Mouse (Mus musculus): ENCODE data around the gene Hmgxb4. TPM values are rescaled to one million over a fixed set of nuclear protein-coding genes. Genes with fewer than 3 reads are reported as not detected.

The Hmgxb4 gene
- polyA plus RNA-seq, 1 experiment: 28.7 TPM

DNA sequence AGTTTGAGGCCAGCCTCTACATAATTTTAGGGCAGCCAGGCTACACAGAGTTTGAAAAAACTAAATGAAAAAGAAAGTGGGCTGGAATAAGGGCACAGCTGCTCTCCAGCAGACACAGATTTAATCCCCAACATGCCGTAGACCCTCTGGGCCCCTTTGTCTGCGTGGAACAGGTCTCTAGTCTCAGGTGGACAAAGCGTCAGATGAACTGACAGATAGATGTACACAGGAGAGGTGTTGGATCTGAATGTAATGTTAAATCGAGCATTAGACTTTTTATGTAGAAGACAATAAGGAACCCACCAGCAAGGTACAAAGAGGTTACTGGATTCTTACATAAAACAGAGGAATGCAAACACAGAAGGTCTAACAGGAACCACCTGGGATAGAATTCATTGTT, 32.7 kb downstream of the Hmgxb4 start:
- Histone ChIP-seq H3K36me3 (ENCODE audit: control insufficient read depth, insufficient read depth, low read length) (peaks cover 39% of the 10 kb centered on the region), H3K4me3 (ENCODE audit: control insufficient read depth, insufficient read depth, low read length) (no peak overlapping the region), H3K4me1 (replicated peaks; ENCODE audit: control insufficient read depth, insufficient read depth, low read length) (no peaks in the 10 kb centered on the region), H3K27ac (ENCODE audit: control insufficient read depth, insufficient read depth, low read length) (no peak overlapping the region), H3K27me3 (ENCODE audit: control insufficient read depth, insufficient read depth, low read length) (no peaks in the 10 kb centered on the region)
- no peak for TF ChIP-seq CTCF (IDR thresholded peaks at IDR 0.05; ENCODE audit: borderline replicate concordance, control insufficient read depth, extremely low read depth, insufficient read depth, low read length, poor library complexity)
- no peak for TF ChIP-seq POLR2A (IDR thresholded peaks at IDR 0.05; ENCODE audit: control insufficient read depth, extremely low read depth, insufficient read depth, low read length, poor library complexity)
- over 99% methylated on average over 4 of the region's 4 CpGs for WGBS
- no peak for DNase-seq

DNA sequence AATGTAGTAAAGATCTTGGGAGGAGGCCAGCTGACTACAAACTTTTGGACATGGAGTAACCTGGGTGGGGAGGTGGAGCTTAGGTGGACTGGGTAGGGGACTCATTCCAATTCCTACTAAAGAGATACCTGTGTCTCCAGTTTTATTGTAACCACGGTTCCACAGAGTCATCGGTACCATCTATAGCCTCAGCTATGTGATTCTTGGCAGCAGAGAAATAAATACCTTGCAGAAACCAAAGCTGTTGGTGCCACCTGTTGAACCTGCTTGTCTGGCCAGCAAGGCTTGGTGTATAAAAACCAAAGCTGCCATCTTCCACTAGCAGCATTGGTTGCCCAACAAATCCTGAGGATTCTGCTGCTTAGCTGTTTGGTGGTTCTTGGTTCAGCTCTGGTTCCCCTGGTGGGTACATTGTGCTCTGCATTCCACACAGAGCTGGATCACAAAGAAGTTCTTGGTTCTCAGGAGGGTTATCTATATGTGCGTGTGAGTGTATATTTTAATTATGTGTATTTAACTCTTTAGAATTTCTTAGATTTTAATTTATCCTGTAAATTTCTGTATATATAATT, 37.4 kb downstream of the Hmgxb4 start:
- Histone ChIP-seq H3K27ac (ENCODE audit: control insufficient read depth, insufficient read depth, low read length) (no peak overlapping the region), H3K27me3 (ENCODE audit: control insufficient read depth, insufficient read depth, low read length) (no peaks in the 10 kb centered on the region), H3K4me1 (replicated peaks; ENCODE audit: control insufficient read depth, insufficient read depth, low read length) (peaks cover 7% of the 10 kb centered on the region; the same call in 1 of the 2 replicates), H3K4me3 (ENCODE audit: control insufficient read depth, insufficient read depth, low read length) (no peak overlapping the region), H3K36me3 (ENCODE audit: control insufficient read depth, insufficient read depth, low read length) (peaks cover 17% of the 10 kb centered on the region; the same call in 1 of the 2 replicates)
- TF ChIP-seq CTCF (IDR thresholded peaks at IDR 0.05; ENCODE audit: borderline replicate concordance, control insufficient read depth, extremely low read depth, insufficient read depth, low read length, poor library complexity) (no peak), POLR2A (IDR thresholded peaks at IDR 0.05; ENCODE audit: control insufficient read depth, extremely low read depth, insufficient read depth, low read length, poor library complexity) (no peak)
- DNase-seq: no peak
- WGBS: over 99% methylated on average over 3 of the region's 3 CpGs

DNA sequence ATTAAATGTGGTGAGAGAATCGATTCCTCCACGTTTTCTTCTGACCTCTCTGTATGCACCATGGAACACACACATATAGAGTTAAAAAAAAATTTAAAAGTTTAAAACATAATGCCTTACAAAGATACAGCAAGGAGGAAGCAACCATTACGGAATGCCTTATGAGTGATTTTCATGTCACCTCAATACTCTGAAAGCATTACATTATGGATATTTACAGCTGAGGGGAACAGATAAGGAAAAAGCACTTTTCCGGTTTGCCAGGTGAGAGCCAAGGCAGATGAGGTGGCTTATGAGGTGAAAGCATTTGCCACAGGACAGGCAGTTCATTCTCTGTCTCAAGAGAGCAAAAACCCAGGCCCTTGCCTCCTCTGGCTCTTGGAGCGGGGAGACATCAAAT, 39.8 kb downstream of the Hmgxb4 start:
- no peaks in the 10 kb centered on the region for H3K27me3 ChIP-seq (ENCODE audit: control insufficient read depth, insufficient read depth, low read length)
- DNase-seq: no peak
- 0 out of 2 replicates have a peak overlapping the region, but pooled peaks have one; percentile 60 for H3K4me3 ChIP-seq (ENCODE audit: control insufficient read depth, insufficient read depth, low read length)
- H3K27ac ChIP-seq (ENCODE audit: control insufficient read depth, insufficient read depth, low read length): no peak overlapping the region
- peaks cover 7% of the 10 kb centered on the region; the same call in 1 of the 2 replicates for H3K4me1 ChIP-seq (replicated peaks; ENCODE audit: control insufficient read depth, insufficient read depth, low read length)
- H3K36me3 ChIP-seq (ENCODE audit: control insufficient read depth, insufficient read depth, low read length): peaks cover 9% of the 10 kb centered on the region; the same call in 1 of the 2 replicates
- TF ChIP-seq POLR2A (IDR thresholded peaks at IDR 0.05; ENCODE audit: control insufficient read depth, extremely low read depth, insufficient read depth, low read length, poor library complexity): no peak
- TF ChIP-seq CTCF (IDR thresholded peaks at IDR 0.05; ENCODE audit: borderline replicate concordance, control insufficient read depth, extremely low read depth, insufficient read depth, low read length, poor library complexity): no peak
- 86% methylated on average over 5 of the region's 5 CpGs for WGBS

DNA sequence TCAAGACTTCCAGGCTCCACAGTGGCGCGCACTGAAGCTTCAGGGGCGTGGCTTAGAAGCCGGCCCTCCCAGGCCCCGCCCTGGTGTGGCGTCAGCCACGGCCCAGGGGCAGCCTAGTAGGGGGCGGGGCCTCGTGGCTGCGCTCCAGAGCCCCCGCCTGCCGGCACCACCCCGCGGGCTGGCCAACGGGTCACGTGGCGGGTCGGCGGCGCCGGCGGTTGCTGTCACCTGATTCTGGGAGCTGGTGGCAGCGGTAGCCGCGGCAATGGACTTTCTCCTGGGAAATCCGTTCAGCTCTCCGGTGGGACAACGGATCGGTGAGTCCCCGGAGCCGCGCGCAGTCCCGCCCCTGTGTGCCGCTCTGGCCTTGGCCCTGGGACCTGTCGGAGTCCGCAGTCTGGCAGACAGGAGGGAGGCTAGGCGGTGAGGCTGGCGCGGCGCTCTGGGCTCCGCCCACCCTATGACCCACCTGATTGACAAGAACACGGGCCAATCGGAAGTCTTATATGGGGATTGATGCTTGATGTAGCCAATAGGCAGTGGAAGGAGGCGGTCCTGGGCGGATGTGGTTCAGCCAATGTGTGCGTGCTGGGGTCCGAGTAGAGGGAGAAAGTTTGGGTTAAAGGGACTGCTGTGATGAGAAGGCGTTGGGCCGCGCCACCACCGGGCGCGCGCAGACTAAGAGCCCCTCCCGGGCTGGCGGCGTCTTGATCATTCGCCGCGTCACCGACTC, 40.5 kb downstream of the Hmgxb4 start, which contains the start of gene Tom1:
Tom1 (plus strand) TSS at position 195 of the 733 bp plus-strand sequence.
- WGBS: under 1% methylated on average over 62 of the region's 62 CpGs
- no peak within 1 kb of the TSS for H3K27ac ChIP-seq (ENCODE audit: control insufficient read depth, insufficient read depth, low read length)
- H3K36me3 ChIP-seq (ENCODE audit: control insufficient read depth, insufficient read depth, low read length): peaks cover 4% of the 10 kb centered on the region; the same call in 1 of the 2 replicates
- peak; percentile 97 for DNase-seq
- TF ChIP-seq CTCF (IDR thresholded peaks at IDR 0.05; ENCODE audit: borderline replicate concordance, control insufficient read depth, extremely low read depth, insufficient read depth, low read length, poor library complexity) (no peak), POLR2A (IDR thresholded peaks at IDR 0.05; ENCODE audit: control insufficient read depth, extremely low read depth, insufficient read depth, low read length, poor library complexity) (peak; percentile 12; the same call in 1 of the 2 replicates)
- peak within 1 kb of the TSS; percentile 60 for H3K4me3 ChIP-seq (ENCODE audit: control insufficient read depth, insufficient read depth, low read length)
- no peaks in the 10 kb centered on the region for H3K27me3 ChIP-seq (ENCODE audit: control insufficient read depth, insufficient read depth, low read length)
- peaks cover 7% of the 10 kb centered on the region; the same call in 1 of the 2 replicates for H3K4me1 ChIP-seq (replicated peaks; ENCODE audit: control insufficient read depth, insufficient read depth, low read length)

DNA sequence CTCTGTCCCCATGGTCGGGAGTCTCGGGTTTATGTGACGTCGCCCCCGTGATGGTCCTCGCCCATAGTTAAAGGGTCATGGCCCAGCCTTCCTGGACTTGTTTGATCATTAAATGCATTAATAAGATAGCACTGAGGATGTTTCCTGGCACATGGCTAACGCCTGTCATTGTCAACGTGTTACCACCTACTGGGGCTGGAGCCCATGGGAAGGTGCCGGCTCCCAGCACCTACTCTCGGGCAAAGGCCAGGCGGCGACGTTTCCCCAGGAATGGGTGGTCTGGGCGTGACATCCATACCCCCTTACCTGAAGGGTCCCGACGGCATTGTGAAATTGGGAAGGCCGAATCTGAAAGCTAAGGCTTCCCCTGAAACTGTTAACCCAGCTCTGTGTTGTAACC, 41.1 kb downstream of the Hmgxb4 start:
- TF ChIP-seq POLR2A (IDR thresholded peaks at IDR 0.05; ENCODE audit: control insufficient read depth, extremely low read depth, insufficient read depth, low read length, poor library complexity) (no peak), CTCF (IDR thresholded peaks at IDR 0.05; ENCODE audit: borderline replicate concordance, control insufficient read depth, extremely low read depth, insufficient read depth, low read length, poor library complexity) (no peak)
- Histone ChIP-seq H3K27me3 (ENCODE audit: control insufficient read depth, insufficient read depth, low read length) (no peaks in the 10 kb centered on the region), H3K4me1 (replicated peaks; ENCODE audit: control insufficient read depth, insufficient read depth, low read length) (peaks cover 7% of the 10 kb centered on the region; the same call in 1 of the 2 replicates), H3K27ac (ENCODE audit: control insufficient read depth, insufficient read depth, low read length) (no peak overlapping the region), H3K36me3 (ENCODE audit: control insufficient read depth, insufficient read depth, low read length) (no peaks in the 10 kb centered on the region; the same call in 1 of the 2 replicates), H3K4me3 (ENCODE audit: control insufficient read depth, insufficient read depth, low read length) (peak overlapping the region; percentile 60)
- WGBS: 2% methylated on average over 17 of the region's 17 CpGs
- DNase-seq: no peak

DNA sequence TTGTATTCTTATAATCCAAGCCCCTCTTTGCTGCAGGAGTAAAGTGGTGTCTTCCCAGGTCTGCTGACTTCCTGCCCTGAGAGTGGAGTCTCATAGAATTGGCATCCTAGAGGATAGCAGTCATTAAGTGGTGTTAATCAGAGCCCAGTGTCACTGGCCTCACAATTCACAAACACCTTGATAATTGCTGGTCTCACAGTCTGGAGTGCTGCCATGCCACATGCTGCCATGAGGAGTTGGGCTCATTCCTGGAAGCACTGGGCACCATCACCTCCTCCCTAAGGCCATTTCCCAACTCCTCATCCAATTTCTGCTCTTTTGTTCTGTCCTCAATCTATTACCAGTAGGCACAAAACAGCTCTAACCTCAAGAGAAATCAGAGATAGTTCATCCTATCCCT, 42.5 kb downstream of the Hmgxb4 start:
- Histone ChIP-seq H3K4me3 (ENCODE audit: control insufficient read depth, insufficient read depth, low read length) (no peak overlapping the region), H3K27me3 (ENCODE audit: control insufficient read depth, insufficient read depth, low read length) (no peaks in the 10 kb centered on the region), H3K36me3 (ENCODE audit: control insufficient read depth, insufficient read depth, low read length) (no peaks in the 10 kb centered on the region; the same call in 1 of the 2 replicates), H3K27ac (ENCODE audit: control insufficient read depth, insufficient read depth, low read length) (no peak overlapping the region), H3K4me1 (replicated peaks; ENCODE audit: control insufficient read depth, insufficient read depth, low read length) (peaks cover 7% of the 10 kb centered on the region; the same call in 1 of the 2 replicates)
- TF ChIP-seq POLR2A (IDR thresholded peaks at IDR 0.05; ENCODE audit: control insufficient read depth, extremely low read depth, insufficient read depth, low read length, poor library complexity): no peak
- TF ChIP-seq CTCF (IDR thresholded peaks at IDR 0.05; ENCODE audit: borderline replicate concordance, control insufficient read depth, extremely low read depth, insufficient read depth, low read length, poor library complexity): no peak
- no peak for DNase-seq

Data from thymus, adult 2 months (tissue).